Mouse (Mus musculus) left cerebral cortex, postnatal 10 days (tissue): ENCODE measurements around the gene Pspn. TPM values are rescaled to one million over a fixed set of nuclear protein-coding genes. Genes with fewer than 3 reads are reported as not detected.

Source experiments
- DNase-seq, 2 experiments: peaks; one replicate each; pipeline ENCODE4 v3.0.0; 2021 to 2022; ENCODE audit warnings: low spot score in 2 of 2, mixed read lengths in 1 of 2; ENCODE audit errors: extremely low spot score in 1 of 2
- intact Hi-C: fragments of 180-260 bp; cut with DNase I; formaldehyde crosslinking; loops from one replicate; pipeline ENCODE4 v1.15.1; 2025
- total RNA-seq, 2 experiments: library from RNA; stranded (reverse); gene quantifications; 2 replicates each; pipeline ENCODE4 v1.2.3; 2021

Pspn gene
- total RNA-seq, 2 experiments from 2014 or later: not detected

DNA sequence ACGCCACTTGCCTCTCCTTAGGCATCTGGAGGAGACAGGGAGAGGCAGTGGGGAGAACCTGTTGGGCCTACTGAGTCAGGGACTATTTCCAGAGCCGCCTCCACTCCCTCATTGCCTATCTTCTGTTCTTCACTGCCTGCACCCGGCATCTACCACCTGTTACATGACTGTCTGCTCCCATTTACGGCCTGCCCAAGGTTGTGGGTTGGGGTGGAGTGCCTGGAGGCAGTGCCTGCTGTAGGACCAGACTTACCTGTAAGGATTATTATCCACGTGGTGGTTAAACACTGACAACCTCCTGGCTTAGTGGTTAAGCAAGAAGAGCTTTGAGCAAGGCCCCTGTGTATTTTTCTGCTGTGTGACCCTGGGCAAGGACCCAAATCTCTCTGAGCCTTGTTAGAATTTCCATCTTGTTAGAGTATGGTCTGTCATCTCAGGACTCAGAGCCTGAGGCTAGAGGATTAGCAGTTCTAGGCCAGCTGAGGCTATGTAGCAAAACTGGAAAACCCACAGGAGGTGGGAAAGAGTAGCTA is 25.0 kb downstream of the Pspn start:
- DNase-seq: no peak
- intact Hi-C loops: no loop called here

DNA sequence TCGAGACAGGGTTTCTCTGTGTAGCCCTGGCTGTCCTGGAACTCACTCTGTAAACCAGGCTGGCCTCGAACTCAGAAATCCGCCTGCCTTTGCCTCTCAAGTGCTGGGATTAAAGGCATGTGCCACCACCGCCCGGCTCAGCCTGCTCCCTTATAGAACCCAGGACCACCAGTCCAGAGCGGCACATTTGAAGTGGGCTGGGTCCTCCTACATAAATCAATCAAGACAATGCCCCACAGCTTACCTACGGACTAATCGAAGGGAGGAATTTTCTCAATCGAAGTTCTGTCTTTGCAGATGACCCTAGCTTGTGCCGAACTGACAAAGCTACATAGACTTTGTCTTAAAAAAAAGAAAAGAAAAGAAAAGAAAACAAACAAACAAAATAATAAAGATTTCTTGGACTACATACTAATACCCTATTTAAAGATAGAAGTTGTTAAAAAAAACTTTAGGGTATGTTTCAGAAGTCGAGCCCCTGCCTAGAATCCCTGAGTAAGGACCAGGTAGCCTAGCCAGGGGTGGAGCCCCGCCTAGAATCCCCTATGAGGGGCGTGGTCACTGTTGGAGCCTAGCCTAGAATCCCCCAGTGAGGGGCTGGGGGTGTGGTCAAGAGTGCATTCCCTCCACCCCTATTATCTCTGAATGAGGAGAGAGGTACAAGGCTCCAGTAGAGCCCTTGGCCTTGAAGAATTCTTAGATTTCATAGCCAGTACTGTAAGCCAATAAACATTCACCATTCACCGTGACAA is 25.7 kb downstream of the Pspn start:
- intact Hi-C loops: no loop called here
- DNase-seq: no peak

DNA sequence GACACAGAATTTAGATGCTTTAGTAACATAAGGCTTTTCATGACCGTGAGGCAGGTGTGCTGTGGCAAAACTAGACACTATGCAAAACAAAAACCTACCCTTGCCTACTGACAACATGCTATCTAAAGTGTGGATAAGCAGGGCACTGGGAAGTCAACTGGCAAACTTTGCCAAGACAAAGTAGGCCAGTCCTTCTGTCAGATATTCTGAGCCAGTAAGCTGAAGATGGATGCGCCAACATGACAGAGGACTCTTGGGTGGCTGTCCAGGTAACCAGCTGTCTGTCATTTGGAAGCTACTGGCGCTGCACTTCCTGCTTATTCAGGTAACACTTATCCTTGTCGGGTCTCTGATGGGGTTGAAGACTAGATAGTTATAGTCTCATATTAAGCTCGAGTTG is 29.7 kb downstream of the Pspn start:
- no peak for DNase-seq
- intact Hi-C loops: no loop called here

DNA sequence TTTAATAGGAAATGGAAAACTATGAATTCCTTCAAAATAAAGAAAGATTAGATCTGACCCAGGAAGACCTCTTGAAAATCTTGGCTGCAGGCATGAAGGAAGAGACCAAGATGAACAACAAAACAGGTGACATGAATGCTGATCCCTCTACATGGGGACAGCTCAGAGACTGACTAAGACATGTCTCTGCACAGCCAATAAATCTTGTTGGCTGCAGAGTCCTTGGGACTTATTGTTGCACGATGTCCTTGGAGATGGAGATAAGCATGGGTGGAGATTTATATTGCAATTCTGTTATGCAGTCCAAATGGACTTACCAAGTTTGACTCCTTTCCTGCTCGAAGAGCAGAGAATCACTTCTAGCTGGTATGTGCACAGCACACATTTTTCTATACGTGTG is 30.5 kb downstream of the Pspn start:
- no peak for DNase-seq
- intact Hi-C loops: no loop called here

DNA sequence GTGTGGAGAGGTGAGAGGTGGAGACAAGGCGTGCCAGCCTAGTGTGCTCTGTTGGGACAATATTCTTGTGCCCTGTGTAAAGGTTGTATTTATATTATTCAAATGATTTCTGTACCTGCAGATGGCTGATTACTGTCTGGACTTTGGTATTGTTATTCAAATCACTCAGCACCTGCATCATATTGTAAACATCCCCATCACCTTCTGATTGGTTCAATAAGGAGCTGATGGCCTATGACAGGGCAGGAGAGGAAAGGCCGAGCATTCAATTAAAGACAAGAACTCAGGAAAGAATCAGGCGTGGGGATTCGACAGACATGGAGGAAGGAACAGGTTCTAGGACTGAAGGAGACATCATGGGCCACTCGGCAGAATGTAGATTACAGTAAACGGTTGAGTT is 36.2 kb downstream of the Pspn start:
- DNase-seq: no peak
- intact Hi-C loops: no loop called here

DNA sequence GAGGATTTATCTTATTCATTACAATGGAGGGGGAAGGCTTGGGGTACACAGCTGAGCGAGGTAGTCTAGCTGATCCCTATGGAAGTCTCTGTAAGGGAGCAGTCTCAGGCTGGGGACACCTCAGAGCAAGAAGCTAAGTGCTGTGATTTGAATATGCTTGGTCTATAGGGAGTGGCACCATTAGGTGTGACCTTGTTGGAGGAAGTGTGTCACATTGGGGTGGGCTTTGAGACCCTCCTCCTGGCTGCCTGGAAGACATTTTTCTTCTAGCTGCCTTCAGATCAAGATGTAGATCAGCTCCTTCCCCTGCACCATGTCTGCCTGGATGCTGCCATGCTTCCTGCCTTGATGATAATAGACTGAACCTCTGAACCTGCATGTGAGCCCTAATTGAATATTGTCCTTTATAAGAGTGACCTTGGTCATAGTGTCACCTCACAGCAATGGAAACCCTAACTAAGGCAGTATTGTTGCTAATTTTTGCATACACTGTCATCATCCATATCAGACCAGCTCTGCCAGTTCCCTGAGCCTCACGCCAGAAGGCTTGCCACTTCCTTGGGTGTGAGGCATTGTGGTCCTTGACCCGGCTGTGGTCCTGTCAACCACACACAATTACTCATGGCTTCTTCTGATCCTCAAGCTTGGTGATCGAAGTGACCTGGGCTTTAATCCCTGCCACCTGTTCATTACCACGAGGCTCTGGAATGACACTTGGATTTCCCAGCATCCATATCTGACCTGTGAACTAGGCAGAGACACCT is 37.0 kb downstream of the Pspn start:
- DNase-seq: no peak
- intact Hi-C loops: no loop called here

DNA sequence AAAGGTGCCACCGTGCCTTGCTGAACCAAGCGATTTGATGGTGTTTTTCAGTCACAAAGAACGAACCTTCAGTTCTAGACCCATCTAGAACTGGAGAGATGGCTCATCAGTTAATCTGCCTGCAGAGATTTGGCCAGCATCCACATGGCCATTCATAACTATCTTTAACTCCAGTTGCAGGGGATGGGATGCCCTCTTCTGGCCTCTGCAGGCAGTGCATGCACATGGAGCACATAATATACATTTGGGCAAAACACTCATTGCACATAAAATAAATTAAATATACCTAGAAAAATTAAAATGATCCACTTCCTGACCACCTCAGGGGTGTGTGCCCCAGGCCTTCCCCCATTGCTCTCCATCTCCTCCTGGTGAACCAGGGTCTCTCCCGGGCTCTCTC is 37.9 kb downstream of the Pspn start:
- no peak for DNase-seq
- intact Hi-C loops: no loop called here

DNA sequence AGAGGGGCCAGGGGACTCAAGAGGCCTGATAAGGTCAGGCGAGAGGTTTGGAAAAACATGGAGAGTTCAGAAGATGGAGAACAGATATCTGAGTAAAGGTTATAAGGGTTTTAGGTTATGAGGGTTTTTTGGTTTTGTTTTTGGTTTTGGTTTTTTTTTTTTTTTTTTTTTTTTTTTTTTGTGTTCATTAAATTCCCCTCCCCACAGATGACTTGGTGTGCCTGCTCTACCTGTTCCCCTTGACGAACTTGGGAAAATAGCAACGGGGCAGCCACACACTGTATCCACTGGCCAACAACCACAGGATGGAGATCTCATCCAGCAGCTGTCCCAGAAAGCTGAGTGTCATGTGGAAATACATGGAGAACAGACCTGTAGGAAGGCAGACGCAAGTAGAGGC is 41.2 kb downstream of the Pspn start:
- DNase-seq: no peak
- intact Hi-C loops: no loop called here

DNA sequence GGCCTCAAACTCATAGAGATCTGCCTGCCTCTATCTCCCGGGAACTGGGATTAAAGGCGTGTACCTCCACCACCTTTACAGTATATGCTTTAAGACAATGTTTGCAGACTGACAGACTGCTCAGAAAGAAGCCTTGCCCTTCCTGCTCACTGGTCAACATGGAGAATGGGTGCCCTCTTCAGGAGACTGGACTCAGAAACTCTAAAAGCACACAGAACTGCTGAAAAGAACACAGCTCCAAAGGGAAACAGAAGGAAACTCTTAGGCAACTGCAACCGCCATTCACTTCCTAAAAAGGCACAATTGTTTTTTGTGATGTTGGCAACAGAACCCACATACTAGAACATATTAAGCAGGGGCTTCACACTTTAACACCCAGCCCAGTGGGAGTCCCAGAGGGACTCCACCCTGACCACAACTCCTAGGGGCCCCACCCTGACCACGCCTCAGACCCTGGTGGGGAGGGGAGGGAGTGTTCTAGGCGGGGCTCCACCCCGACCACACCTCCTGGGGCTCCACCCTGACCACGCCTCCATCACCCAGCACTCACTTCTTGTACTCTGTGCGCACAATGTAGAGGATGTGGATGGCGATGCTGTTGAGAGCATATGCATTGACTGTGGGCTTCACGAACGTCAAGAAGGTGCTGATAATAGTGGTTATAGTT is 41.9 kb downstream of the Pspn start:
- intact Hi-C loops: no loop called here
- DNase-seq: no peak

DNA sequence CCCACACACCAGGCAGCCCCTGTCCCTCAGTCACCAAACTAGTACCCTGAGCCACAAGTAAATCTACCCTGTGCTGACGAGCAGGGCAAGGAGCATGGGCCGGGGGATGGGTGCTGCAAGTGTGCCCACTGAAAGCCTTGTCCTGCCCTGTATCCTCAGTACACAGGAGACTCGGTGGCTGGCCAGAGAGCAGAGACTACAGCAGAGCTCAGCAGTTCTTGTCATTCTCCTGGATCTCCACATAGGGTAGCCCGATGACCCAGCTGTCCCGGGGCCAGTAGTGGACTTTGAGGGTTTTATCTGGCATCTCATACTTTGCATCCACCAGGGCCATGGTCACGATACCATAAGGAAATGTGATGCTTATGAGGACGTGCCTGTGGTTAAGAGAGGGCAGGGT is 44.9 kb downstream of the Pspn start:
- intact Hi-C loops: no loop called here
- no peak for DNase-seq

DNA sequence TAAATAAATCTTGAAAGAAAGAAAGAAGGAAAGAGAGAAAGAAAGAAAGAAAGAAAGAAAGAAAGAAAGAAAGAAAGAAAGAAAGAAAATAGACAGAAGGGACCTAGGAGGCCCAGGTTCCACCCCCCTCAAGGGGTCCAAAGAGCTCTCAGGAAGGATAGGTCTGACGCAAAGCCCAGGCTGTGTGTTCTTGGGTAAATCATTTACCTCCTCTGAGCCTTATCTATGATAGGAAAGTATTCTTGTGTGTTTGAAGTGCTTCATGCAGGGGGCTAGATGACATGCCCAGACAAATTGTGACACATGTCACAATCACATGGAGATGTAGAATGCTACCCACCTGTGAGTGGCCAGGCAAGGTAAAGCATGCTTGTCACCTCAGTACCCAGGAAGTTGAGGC is 47.2 kb downstream of the Pspn start:
- intact Hi-C loops: no loop called here
- no peak for DNase-seq

DNA sequence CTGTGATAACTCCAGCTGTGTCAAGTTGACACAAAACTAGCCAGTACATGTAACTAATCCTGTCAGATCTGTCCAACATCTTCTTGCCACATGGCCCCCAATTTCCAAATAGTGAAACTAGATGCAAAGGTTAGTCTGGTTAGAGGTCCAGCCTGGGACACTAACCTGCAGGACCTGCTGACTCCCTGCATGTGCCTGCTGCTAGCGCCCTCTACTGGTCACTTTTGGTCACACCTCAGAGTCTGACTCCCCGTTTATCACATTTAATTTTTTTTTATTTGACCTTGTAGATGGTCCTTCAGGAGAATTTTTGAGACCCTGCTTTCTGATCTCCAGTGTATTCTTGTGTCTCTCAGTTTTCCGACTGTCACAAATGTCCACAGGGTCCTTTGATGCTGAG is 48.9 kb downstream of the Pspn start:
- no peak for DNase-seq
- intact Hi-C loops: no loop called here

Other genes starting within 250 kb of the Pspn start
- 1 to 10 TPM; 1.8 to 2.4 TPM for gene Nrtn, start 242.5 kb downstream of the Pspn start, total RNA-seq
- 10 to 100 TPM; 75.4 to 76.4 TPM for gene Dus3l, start 235.3 kb downstream of the Pspn start, total RNA-seq
- 1 to 10 TPM in 1 of 2 experiments, under 1 TPM in 1; 0.49 to 1.4 TPM for gene Prr22, start 229.8 kb downstream of the Pspn start, total RNA-seq
- 1 to 10 TPM; 1.4 to 2.3 TPM for gene Rfx2, start 169.0 kb downstream of the Pspn start, total RNA-seq
- gene Acsbg2, start 125.6 kb downstream of the Pspn start, total RNA-seq: not detected
- gene 1700061G19Rik, start 124.5 kb downstream of the Pspn start, total RNA-seq: under 1 TPM; 0.16 to 0.41 TPM
- gene Mllt1, start 64.6 kb downstream of the Pspn start, total RNA-seq: 10 to 100 TPM; 66.2 to 78.3 TPM
- gene Acer1, start 17.9 kb downstream of the Pspn start, total RNA-seq: not detected
- 10 to 100 TPM; 51.0 to 52.6 TPM for gene Clpp, start 9.7 kb downstream of the Pspn start, total RNA-seq
- gene Alkbh7, start 2.7 kb downstream of the Pspn start, total RNA-seq: 10 to 100 TPM; 25.7 to 30.4 TPM
- 10 to 100 TPM; 47.2 to 51.3 TPM for gene Gtf2f1, start 11.3 kb upstream of the Pspn start, total RNA-seq
- gene Gm17949, start 11.5 kb upstream of the Pspn start, total RNA-seq: under 1 TPM in 1 of 2 experiments, not detected in 1; 0.51 TPM
- gene Khsrp, start 31.5 kb upstream of the Pspn start, total RNA-seq: 100 to 1,000 TPM; 118 to 122 TPM
- under 1 TPM in 1 of 2 experiments, not detected in 1; 0.28 TPM for gene Slc25a41, start 41.6 kb upstream of the Pspn start, total RNA-seq
- under 1 TPM in 1 of 2 experiments, not detected in 1; 0.47 TPM for gene Crb3, start 59.1 kb upstream of the Pspn start, total RNA-seq
- gene Slc25a23, start 59.8 kb upstream of the Pspn start, total RNA-seq: 100 to 1,000 TPM; 325 to 326 TPM
- gene Dennd1c, start 78.5 kb upstream of the Pspn start, total RNA-seq: 1 to 10 TPM; 1.4 to 1.6 TPM
- 100 to 1,000 TPM; 519 to 556 TPM for gene Tubb4a, start 87.8 kb upstream of the Pspn start, total RNA-seq
- under 1 TPM; 0.43 to 0.55 TPM for gene Tnfsf9, start 105.3 kb upstream of the Pspn start, total RNA-seq
- not detected for gene Cd70, start 149.8 kb upstream of the Pspn start, total RNA-seq
- not detected for gene Tnfsf14, start 194.2 kb upstream of the Pspn start, total RNA-seq
- gene C3, start 228.1 kb upstream of the Pspn start, total RNA-seq: under 1 TPM; 0.62 to 0.67 TPM
- 10 to 100 TPM; 14.8 to 15.9 TPM for gene Gpr108, start 248.4 kb upstream of the Pspn start, total RNA-seq
- gene Trip10, start 249.4 kb upstream of the Pspn start, total RNA-seq: 1 to 10 TPM; 4.6 to 6.7 TPM